Mouse (Mus musculus) cerebellum, adult 11 months (tissue): Measurements from ENCODE around the gene Dnmt3l.
"Not testable (repeated sequence)": the region's sequence is repeated elsewhere in the genome, so short reads cannot be mapped to it uniquely, and the experiment has no call there.

ENCODE experiments used
- DNase-seq: peaks from one replicate; pipeline ENCODE4 v3.0.0; 2022

Dnmt3l gene

GRCm38 (mm10) chr10:78041647-78042046 is at the start of gene Dnmt3l:
TSS of gene Dnmt3l (plus strand) at chr10:78041947.
- DNase-seq: no peak

GRCm38 (mm10) chr10:77995639-77996038 is 46.1 kb upstream of the Dnmt3l start:
- DNase-seq: no peak

GRCm38 (mm10) chr10:78000200-78000599 is 41.5 kb upstream of the Dnmt3l start:
- no peak for DNase-seq

- DNase-seq: no peak
Observed at GRCm38 (mm10) chr10:78001796-78002195, 40.0 kb upstream of the Dnmt3l start.

- no peak for DNase-seq
Observed at GRCm38 (mm10) chr10:78002316-78002715, 39.4 kb upstream of the Dnmt3l start.

GRCm38 (mm10) chr10:78004479-78005100 is 37.2 kb upstream of the Dnmt3l start:
- DNase-seq: no peak

- no peak for DNase-seq
Observed at GRCm38 (mm10) chr10:78005791-78006438, 35.8 kb upstream of the Dnmt3l start.

- DNase-seq: no peak
Observed at GRCm38 (mm10) chr10:78007203-78007602, 34.5 kb upstream of the Dnmt3l start.

- no peak for DNase-seq
Observed at GRCm38 (mm10) chr10:78008169-78008568, 33.6 kb upstream of the Dnmt3l start.

- peak; percentile 94 for DNase-seq
Observed at GRCm38 (mm10) chr10:78009184-78009944, 32.4 kb upstream of the Dnmt3l start.

- no peak for DNase-seq
Observed at GRCm38 (mm10) chr10:78009945-78010293, 31.8 kb upstream of the Dnmt3l start, which contains the start of gene Pfkl. TSS of gene Pfkl (minus strand) at chr10:78010083.

GRCm38 (mm10) chr10:78010335-78010734 is 31.4 kb upstream of the Dnmt3l start:
- no peak for DNase-seq

- not testable (repeated sequence) for DNase-seq
Observed at GRCm38 (mm10) chr10:78011116-78011515, 30.6 kb upstream of the Dnmt3l start.

- DNase-seq: no peak
Observed at GRCm38 (mm10) chr10:78012661-78013495, 28.9 kb upstream of the Dnmt3l start.

GRCm38 (mm10) chr10:78015489-78015888 is 26.3 kb upstream of the Dnmt3l start:
- no peak for DNase-seq

GRCm38 (mm10) chr10:78016366-78016765 is 25.4 kb upstream of the Dnmt3l start:
- DNase-seq: no peak

- DNase-seq: peak; percentile 64
Observed at GRCm38 (mm10) chr10:78018797-78019203, 22.9 kb upstream of the Dnmt3l start.

GRCm38 (mm10) chr10:78019291-78019690 is 22.5 kb upstream of the Dnmt3l start:
- DNase-seq: no peak

GRCm38 (mm10) chr10:78019984-78020383 is 21.8 kb upstream of the Dnmt3l start:
- DNase-seq: not testable (repeated sequence)

GRCm38 (mm10) chr10:78025453-78025852 is 16.3 kb upstream of the Dnmt3l start:
- DNase-seq: not testable (repeated sequence)

- DNase-seq: peak; percentile 50
Observed at GRCm38 (mm10) chr10:78028129-78028528, 13.6 kb upstream of the Dnmt3l start.

GRCm38 (mm10) chr10:78029080-78029479 is 12.7 kb upstream of the Dnmt3l start:
- no peak for DNase-seq

GRCm38 (mm10) chr10:78031987-78032386 is 9.8 kb upstream of the Dnmt3l start:
- no peak for DNase-seq
